Mouse (Mus musculus): ENCODE measurements at regions not wholly inside any gene's neighbourhood (a gene's known extent, or its start where the extent isn't known, plus 50 kb on each side); places are given as distances from the start of the nearest gene placed in this dataset.

DNA sequence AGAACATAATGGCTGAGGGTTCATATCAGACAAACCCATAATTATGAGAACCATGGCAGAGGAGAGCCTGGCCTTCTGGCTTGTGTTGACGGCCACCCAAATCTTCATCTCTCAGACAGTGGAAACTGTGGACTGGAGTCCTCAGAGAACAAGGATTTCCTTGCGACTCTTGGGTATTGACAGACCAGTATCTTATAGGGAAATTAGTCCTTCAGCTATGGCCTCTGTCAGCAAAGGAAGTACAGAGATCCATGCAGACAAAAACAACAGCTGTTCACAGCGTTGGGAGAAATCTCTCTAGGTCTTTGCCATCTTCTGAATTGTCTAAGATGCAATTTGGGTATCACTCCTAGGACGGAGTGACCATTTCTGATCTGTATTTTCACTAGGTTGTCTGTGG is 53.0 kb upstream of the Prickle1 start:
- H3K27ac ChIP-seq (ENCODE audit: low read depth, low read length), result no peak overlapping the region
- H3K9ac ChIP-seq (ENCODE audit: low read depth, low read length), result no peak overlapping the region
- H3K4me1 ChIP-seq (ENCODE audit: control insufficient read depth, insufficient read depth, low read length), result peaks cover 4% of the 10 kb centered on the region; the same call in 1 of the 2 replicates
- no peaks in the 10 kb centered on the region for H3K27me3 ChIP-seq (ENCODE audit: control insufficient read depth, insufficient read depth, low read length)
- H3K4me3 ChIP-seq (ENCODE audit: low read length), result no peak overlapping the region
- ATAC-seq (ENCODE audit: low FRiP score, low TSS enrichment), result no peak
- no peaks in the 10 kb centered on the region for H3K36me3 ChIP-seq (ENCODE audit: control insufficient read depth, insufficient read depth, low read length)
- H3K4me2 ChIP-seq (replicated peaks; ENCODE audit: low read depth, low read length), result no peak overlapping the region
- WGBS, result 79% methylated on average over 4 of the region's 4 CpGs
- no peaks in the 10 kb centered on the region for H3K9me3 ChIP-seq (ENCODE audit: control insufficient read depth, low read length)

DNA sequence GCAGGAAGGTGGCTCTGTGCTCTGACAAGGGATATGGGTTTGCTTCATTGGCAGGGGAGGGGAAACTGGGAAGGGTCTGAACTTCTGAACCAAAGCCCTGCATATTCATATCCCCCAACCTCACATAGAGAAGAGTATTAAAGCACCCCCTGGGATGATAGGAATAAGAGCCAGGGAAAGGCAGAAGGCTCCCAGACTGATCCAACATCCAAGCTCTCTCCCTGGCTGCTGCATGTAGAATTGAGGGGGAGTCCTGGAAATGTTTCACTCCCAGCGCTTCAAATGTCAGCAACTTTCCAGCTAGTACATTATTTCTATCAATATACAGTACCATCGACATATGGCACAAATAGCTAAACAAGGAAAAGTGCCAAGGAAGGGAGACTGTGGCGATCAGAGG is 51.1 kb upstream of the Prickle1 start:
- Histone ChIP-seq H3K9me3 (ENCODE audit: control insufficient read depth, low read length) (no peaks in the 10 kb centered on the region), H3K4me1 (ENCODE audit: control insufficient read depth, insufficient read depth, low read length) (peaks cover 4% of the 10 kb centered on the region; the same call in 1 of the 2 replicates), H3K36me3 (ENCODE audit: control insufficient read depth, insufficient read depth, low read length) (no peaks in the 10 kb centered on the region), H3K27me3 (ENCODE audit: control insufficient read depth, insufficient read depth, low read length) (no peaks in the 10 kb centered on the region), H3K27ac (ENCODE audit: low read depth, low read length) (no peak overlapping the region), H3K4me3 (ENCODE audit: low read length) (no peak overlapping the region), H3K9ac (ENCODE audit: low read depth, low read length) (no peak overlapping the region), H3K4me2 (replicated peaks; ENCODE audit: low read depth, low read length) (no peak overlapping the region)
- ATAC-seq (ENCODE audit: low FRiP score, low TSS enrichment), result no peak
- 83% methylated on average over 3 of the region's 3 CpGs for WGBS

DNA sequence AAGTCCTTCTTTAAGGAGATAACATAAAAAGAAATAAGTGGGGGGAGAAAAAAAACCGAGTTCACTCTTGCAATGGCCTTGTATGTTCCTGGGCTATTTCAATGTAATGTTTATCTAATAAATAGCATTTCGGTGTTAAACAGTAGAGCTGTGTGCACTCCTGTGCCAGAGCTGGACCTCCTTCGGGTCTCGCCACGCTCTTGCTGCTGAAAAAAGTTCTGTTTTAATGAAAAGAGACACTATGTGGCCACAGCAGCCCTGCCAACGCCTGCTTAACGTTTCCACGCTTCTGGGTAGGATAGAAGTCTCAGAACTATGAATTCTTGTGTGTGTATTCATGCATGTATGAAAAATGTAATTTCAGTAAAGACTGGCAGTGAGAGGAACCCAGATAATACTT is 50.3 kb upstream of the Prickle1 start:
- Histone ChIP-seq H3K9me3 (ENCODE audit: control insufficient read depth, low read length) (no peaks in the 10 kb centered on the region), H3K9ac (ENCODE audit: low read depth, low read length) (no peak overlapping the region), H3K27me3 (ENCODE audit: control insufficient read depth, insufficient read depth, low read length) (no peaks in the 10 kb centered on the region), H3K4me3 (ENCODE audit: low read length) (no peak overlapping the region), H3K4me2 (replicated peaks; ENCODE audit: low read depth, low read length) (no peak overlapping the region), H3K27ac (ENCODE audit: low read depth, low read length) (no peak overlapping the region), H3K36me3 (ENCODE audit: control insufficient read depth, insufficient read depth, low read length) (no peaks in the 10 kb centered on the region), H3K4me1 (ENCODE audit: control insufficient read depth, insufficient read depth, low read length) (no peaks in the 10 kb centered on the region; the same call in 1 of the 2 replicates)
- ATAC-seq (ENCODE audit: low FRiP score, low TSS enrichment), result no peak
- 80% methylated on average over 8 of the region's 8 CpGs for WGBS
